Mouse (Mus musculus): ENCODE data around the gene Myo1e.

DNA sequence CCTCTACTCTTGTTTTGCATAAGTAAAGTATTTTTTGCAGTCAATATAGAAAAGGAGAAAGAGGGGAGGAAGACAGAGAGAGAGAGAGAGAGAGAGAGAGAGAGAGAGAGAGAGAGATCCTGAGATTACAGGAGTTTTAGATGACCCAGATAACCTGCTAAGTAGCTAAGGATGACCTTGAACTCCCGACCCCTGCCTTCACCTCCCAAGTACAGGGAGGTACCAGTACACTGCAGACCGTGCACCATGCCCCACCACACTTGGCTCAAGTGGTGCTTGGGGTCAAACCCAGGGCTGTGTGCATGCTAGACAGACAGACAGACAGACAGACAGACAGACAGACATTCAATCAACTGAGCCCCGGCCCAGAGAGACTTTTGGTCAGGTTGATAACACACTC, 69.9 kb downstream of the Myo1e start:
- TF ChIP-seq POLR2A (IDR thresholded peaks at IDR 0.05; ENCODE audit: borderline replicate concordance, extremely low read depth, low read depth, low read length), result no peak
- no peak for TF ChIP-seq CTCF (IDR thresholded peaks at IDR 0.05; ENCODE audit: insufficient read depth, low read length)
